Mouse (Mus musculus) cerebellum, adult 2 months (tissue): ENCODE measurements around the gene Lrmda.

ENCODE experiments used
- CTCF ChIP-seq: fragments of 200-500 bp; IDR thresholded peaks from 2 replicates; pipeline ENCODE4 v1.5.1; 2011; ENCODE audit warnings: low read depth, mild to moderate bottlenecking, control low read depth, low read length, moderate library complexity, borderline replicate concordance; ENCODE audit not compliant: insufficient read depth
- POLR2A ChIP-seq: fragments of 200-500 bp; IDR thresholded peaks from 2 replicates; pipeline ENCODE4 v1.6.1; 2011; ENCODE audit warnings: low read length, control low read depth, borderline replicate concordance; ENCODE audit not compliant: insufficient read depth

DNA sequence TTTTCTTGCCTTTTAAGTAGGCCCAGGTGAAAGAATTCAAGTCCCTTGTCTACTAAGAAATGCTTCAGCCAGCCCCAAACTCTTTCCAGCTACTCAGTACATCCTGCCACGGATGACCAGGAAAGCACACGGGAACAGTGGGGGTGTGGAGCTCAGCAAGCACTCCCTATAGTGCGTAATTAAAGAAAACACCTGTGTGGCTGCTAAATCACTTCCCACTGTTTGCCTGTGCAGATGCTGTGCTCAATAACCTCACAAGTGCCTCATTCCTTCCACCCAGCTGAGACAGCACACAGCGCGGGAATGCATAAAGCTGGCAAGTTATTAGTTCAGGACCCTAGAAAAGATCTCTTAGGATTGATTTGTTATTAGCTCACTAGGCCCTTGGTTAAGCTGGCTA, 949.2 kb downstream of the Lrmda start:
- TF ChIP-seq POLR2A (no peak), CTCF (no peak)
